Mouse (Mus musculus) ovary, postnatal 10 days (tissue): ENCODE data around the gene Mucl2.
"Not testable (repeated sequence)": the region's sequence is repeated elsewhere in the genome, so short reads cannot be mapped to it uniquely, and the experiment has no call there.

Experiments used
- DNase-seq: peaks from one replicate; pipeline ENCODE4 v3.0.0; 2022; ENCODE audit warnings: low spot score

Gene Mucl2

DNA sequence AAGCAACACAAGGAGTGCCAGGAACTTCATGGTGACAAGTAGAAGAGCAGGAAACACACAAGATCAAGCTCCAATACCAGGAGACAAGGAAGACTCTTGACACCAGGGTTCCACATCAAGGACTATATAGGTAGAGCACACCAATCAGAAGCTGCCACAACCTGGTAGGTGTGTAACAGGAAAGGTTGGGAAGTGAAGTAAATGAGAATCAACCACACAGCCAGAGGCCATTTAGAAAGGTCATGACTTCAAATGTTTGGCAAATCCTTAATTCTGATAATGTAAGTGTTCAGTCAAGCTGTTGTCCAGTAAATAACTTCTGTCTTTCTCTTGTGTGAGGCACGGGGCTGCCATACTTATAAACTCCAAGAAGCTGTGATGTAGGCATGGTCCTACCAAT lies at the start of gene Mucl2:
TSS of gene Mucl2 (minus strand) at position 101 of the 400 bp plus-strand sequence.
- no peak for DNase-seq

DNA sequence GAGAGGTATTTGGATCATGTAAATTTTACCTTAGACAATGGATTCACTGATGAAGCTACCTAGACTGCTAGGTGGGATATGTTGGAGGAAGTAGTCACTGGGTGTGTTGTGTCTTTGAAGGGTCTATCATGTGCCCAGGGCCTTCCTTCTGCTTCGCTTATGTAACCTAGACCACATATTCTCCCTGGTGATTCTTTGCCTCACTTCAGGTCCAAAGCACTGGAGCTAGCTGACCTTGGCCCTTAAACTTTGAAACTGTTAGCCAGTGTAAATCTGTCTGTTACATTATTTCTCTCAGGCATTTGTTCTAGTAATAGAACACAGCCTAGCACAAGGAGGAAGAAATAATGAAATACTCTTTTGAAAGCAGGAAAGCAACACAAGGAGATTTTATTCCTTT lies 13.9 kb upstream of the Mucl2 start:
- not testable (repeated sequence) for DNase-seq
